Mouse (Mus musculus) gastrocnemius, postnatal 10 days (tissue): ENCODE measurements around the gene Zfp408. TPM values are rescaled to one million over a fixed set of nuclear protein-coding genes. Genes with fewer than 3 reads are reported as not detected.
A peak's percentile ranks its signal among the peaks of the same experiment; 100 is the strongest.

ENCODE experiments used
- DNase-seq: peaks from one replicate; pipeline ENCODE4 v3.0.0; 2021; ENCODE audit warnings: mixed read lengths
- long read RNA-seq, 2 experiments: library from polyadenylated mRNA; stranded (forward); transcript quantifications; one replicate each; pipeline ENCODE4 v2.0.0; 2021
- total RNA-seq, 2 experiments: library from RNA; stranded (reverse); gene quantifications; 2 replicates each; pipeline ENCODE4 v1.2.3; 2021

Zfp408 gene
- 1 to 10 TPM; 5.9 to 6.4 TPM for total RNA-seq
- long read RNA-seq, experiment 1, partial matches to known transcripts: 0 of 2 reads
- long read RNA-seq, experiment 1, other reads (novel, unspliced or antisense): 2 of 2 reads
- long read RNA-seq, experiment 2, partial matches to known transcripts: 0 of 2 reads
- long read RNA-seq, experiment 2, other reads (novel, unspliced or antisense): 2 of 2 reads

GRCm38 (mm10) chr2:91649553-91650359 lies at the start of gene Zfp408, which contains the start of gene Arhgap1:
Zfp408 (minus strand) TSS chr2:91649791.
Arhgap1 (plus strand) TSS chr2:91649860.
- DNase-seq: peak; percentile 97

GRCm38 (mm10) chr2:91699225-91699624 lies 49.6 kb upstream of the Zfp408 start:
- DNase-seq: no peak

- DNase-seq: no peak
These were observed 46.6 kb upstream of the Zfp408 start for GRCm38 (mm10) chr2:91696225-91696590.

- DNase-seq: no peak
These were observed 46.0 kb upstream of the Zfp408 start for GRCm38 (mm10) chr2:91695436-91696224.

GRCm38 (mm10) chr2:91689452-91689851 lies 39.9 kb upstream of the Zfp408 start:
- DNase-seq: no peak

GRCm38 (mm10) chr2:91683919-91684318 lies 34.3 kb upstream of the Zfp408 start:
- no peak for DNase-seq

GRCm38 (mm10) chr2:91682850-91683249 lies 33.3 kb upstream of the Zfp408 start:
- DNase-seq: peak; percentile 37

GRCm38 (mm10) chr2:91676961-91677360 lies 27.4 kb upstream of the Zfp408 start:
- DNase-seq: no peak

GRCm38 (mm10) chr2:91676420-91676819 lies 26.8 kb upstream of the Zfp408 start:
- no peak for DNase-seq

- peak; percentile 20 for DNase-seq
These were observed 25.3 kb upstream of the Zfp408 start for GRCm38 (mm10) chr2:91674895-91675294.

- DNase-seq: no peak
These were observed 24.0 kb upstream of the Zfp408 start for GRCm38 (mm10) chr2:91673587-91673986.

- DNase-seq: no peak
These were observed 20.4 kb upstream of the Zfp408 start for GRCm38 (mm10) chr2:91670038-91670437.

- DNase-seq: no peak
These were observed 19.7 kb upstream of the Zfp408 start for GRCm38 (mm10) chr2:91669326-91669725.

- DNase-seq: no peak
These were observed 18.2 kb upstream of the Zfp408 start for GRCm38 (mm10) chr2:91667747-91668146.

- no peak for DNase-seq
These were observed 16.9 kb upstream of the Zfp408 start for GRCm38 (mm10) chr2:91666386-91666910.

- no peak for DNase-seq
These were observed 15.2 kb upstream of the Zfp408 start for GRCm38 (mm10) chr2:91664780-91665179.

GRCm38 (mm10) chr2:91660981-91661380 lies 11.4 kb upstream of the Zfp408 start:
- no peak for DNase-seq

GRCm38 (mm10) chr2:91659657-91660056 lies 10.1 kb upstream of the Zfp408 start:
- no peak for DNase-seq

GRCm38 (mm10) chr2:91656774-91657173 lies 7.2 kb upstream of the Zfp408 start:
- DNase-seq: no peak

GRCm38 (mm10) chr2:91655827-91656226 lies 6.2 kb upstream of the Zfp408 start:
- DNase-seq: no peak

GRCm38 (mm10) chr2:91655388-91655787 lies 5.8 kb upstream of the Zfp408 start:
- DNase-seq: no peak

- no peak for DNase-seq
These were observed 3.3 kb upstream of the Zfp408 start for GRCm38 (mm10) chr2:91652863-91653262.
